Mouse (Mus musculus) neural tube, embryonic 15.5 days (tissue): ENCODE measurements around the gene Erf. TPM values are rescaled to one million over a fixed set of nuclear protein-coding genes. Genes with fewer than 3 reads are reported as not detected.
A peak's percentile ranks its signal among the peaks of the same experiment; 100 is the strongest.

ENCODE experiments used
- ATAC-seq: fragments of 200-750 bp; cut with Nextera tagmentation; 2 replicates; pipeline ENCODE4 v1.8.0; 2017; ENCODE audit warnings: mild to moderate bottlenecking, moderate TSS enrichment, moderate library complexity; ENCODE audit not compliant: low FRiP score
- H3K27ac ChIP-seq: fragments of 300-500 bp; sonication (generic); replicated peaks from 2 replicates; pipeline ENCODE4 v1.5.1; 2015; ENCODE audit warnings: mild to moderate bottlenecking, inconsistent platforms
- H3K27me3 ChIP-seq: fragments of 300-500 bp; sonication (generic); replicated peaks from 2 replicates; pipeline ENCODE4 v1.6.1; 2015; ENCODE audit warnings: inconsistent platforms
- H3K36me3 ChIP-seq: fragments of 300-500 bp; sonication (generic); 2 replicates; pipeline ENCODE4 v1.6.1; 2015; ENCODE audit warnings: inconsistent platforms
- H3K4me1 ChIP-seq: fragments of 300-500 bp; sonication (generic); 2 replicates; pipeline ENCODE4 v1.6.1; 2015; ENCODE audit warnings: inconsistent platforms
- H3K4me2 ChIP-seq: fragments of 300-500 bp; sonication (generic); 2 replicates; pipeline ENCODE4 v1.6.1; 2015; ENCODE audit warnings: inconsistent platforms, mild to moderate bottlenecking, moderate library complexity
- H3K4me3 ChIP-seq: fragments of 300-500 bp; sonication (generic); replicated peaks from 2 replicates; pipeline ENCODE4 v1.5.1; 2015; ENCODE audit warnings: mild to moderate bottlenecking, inconsistent platforms
- H3K9ac ChIP-seq: fragments of 300-500 bp; sonication (generic); replicated peaks from 2 replicates; pipeline ENCODE4 v1.6.1; 2015; ENCODE audit warnings: mild to moderate bottlenecking, inconsistent platforms
- H3K9me3 ChIP-seq: fragments of 300-500 bp; sonication (generic); replicated peaks from 2 replicates; pipeline ENCODE4 v1.6.1; 2016; ENCODE audit warnings: inconsistent platforms
- WGBS: fragments of 180-500 bp; shearing (Covaris S2); methylation state at CpG from one replicate; pipeline ENCODE4 v1.1.7; 2015; ENCODE audit warnings: mixed read lengths; 5-methylcytosine and 5-hydroxymethylcytosine counted together
- polyA plus RNA-seq: library from polyadenylated mRNA; unstranded; fragments of >200 nt; fragmentation: Nextera tagmentation; extraction: Ambion mirVana; gene quantifications from 2 replicates; pipeline ENCODE4 v1.2.1, GENCODE M21; 2015

The Erf gene
- polyA plus RNA-seq, 1 experiment from 2014 or later = 3.7 TPM

- Histone ChIP-seq H3K36me3 (peaks cover 3% of the 10 kb centered on the region; the same call in 1 of the 2 replicates), H3K27ac (peak overlapping the region; percentile 100), H3K4me1 (peaks cover 77% of the 10 kb centered on the region), H3K4me3 (peak overlapping the region; percentile 68), H3K27me3 (no peaks in the 10 kb centered on the region), H3K9ac (peak overlapping the region; percentile 77), H3K9me3 (no peaks in the 10 kb centered on the region), H3K4me2 (peak overlapping the region; percentile 78)
- under 1% methylated on average over 38 of the region's 49 CpGs for WGBS
- ATAC-seq = peak; percentile 56
Observed at GRCm38 (mm10) chr7:25279076-25279860, 28.7 kb upstream of the Erf start.

- peak; percentile 83 for ATAC-seq
- H3K9me3 ChIP-seq = no peaks in the 10 kb centered on the region
- H3K9ac ChIP-seq = peak overlapping the region; percentile 77
- peak overlapping the region; percentile 68 for H3K4me3 ChIP-seq
- H3K4me1 ChIP-seq = peaks cover 77% of the 10 kb centered on the region
- peak overlapping the region; percentile 100 for H3K27ac ChIP-seq
- under 1% methylated on average over 52 of the region's 60 CpGs for WGBS
- H3K27me3 ChIP-seq = no peaks in the 10 kb centered on the region
- H3K4me2 ChIP-seq = peak overlapping the region; percentile 78
- H3K36me3 ChIP-seq = peaks cover 5% of the 10 kb centered on the region
Observed at GRCm38 (mm10) chr7:25278341-25279075, 27.9 kb upstream of the Erf start.

DNA sequence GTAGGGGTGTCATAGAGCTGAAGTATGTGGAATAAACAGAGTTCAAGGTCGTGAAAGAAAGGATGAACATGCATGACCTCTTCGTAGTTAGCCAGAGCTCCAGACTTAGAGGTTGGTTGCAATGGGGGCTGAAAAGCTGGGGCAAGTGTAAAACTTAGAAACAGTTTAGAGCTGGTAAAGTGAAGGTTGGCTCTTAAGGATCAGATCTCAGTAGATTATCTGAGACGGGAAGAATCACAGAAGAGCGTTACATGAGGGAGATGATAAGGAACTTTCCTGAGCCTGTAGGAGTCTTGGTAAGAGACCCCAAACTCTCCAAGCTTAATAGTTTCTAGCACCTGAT, 27.4 kb upstream of the Erf start:
- ATAC-seq = no peak
- no peaks in the 10 kb centered on the region for H3K9me3 ChIP-seq
- WGBS = 14% methylated on average over 4 of the region's 4 CpGs
- H3K4me1 ChIP-seq = peaks cover 77% of the 10 kb centered on the region
- peak overlapping the region; percentile 68 for H3K4me3 ChIP-seq
- H3K4me2 ChIP-seq = peak overlapping the region; percentile 78
- H3K9ac ChIP-seq = peak overlapping the region; percentile 77
- no peaks in the 10 kb centered on the region for H3K27me3 ChIP-seq
- H3K36me3 ChIP-seq = peaks cover 11% of the 10 kb centered on the region
- H3K27ac ChIP-seq = peak overlapping the region; percentile 100

DNA sequence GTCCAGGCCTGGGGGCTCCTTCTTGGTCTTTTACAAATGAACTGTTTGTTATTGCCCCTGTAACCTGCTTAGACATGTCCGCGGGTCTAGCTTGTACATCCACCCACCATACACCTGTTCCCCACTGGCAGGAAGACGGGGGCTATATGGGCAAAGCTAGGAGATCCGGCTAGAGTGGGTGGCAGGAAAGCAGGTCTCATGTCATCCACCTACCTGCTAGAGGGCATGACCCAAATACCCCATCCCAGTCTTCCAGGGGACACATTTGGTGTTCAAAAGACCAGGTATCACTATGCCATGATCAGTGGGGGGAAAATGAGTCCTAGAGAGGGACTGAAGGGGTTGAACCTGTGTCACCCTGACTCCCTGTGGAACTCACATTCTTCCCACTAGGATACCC, 26.8 kb upstream of the Erf start:
- H3K9me3 ChIP-seq = no peaks in the 10 kb centered on the region
- 88% methylated on average over 4 of the region's 4 CpGs for WGBS
- ATAC-seq = no peak
- H3K4me3 ChIP-seq = peak overlapping the region; percentile 68; the same call in 1 of the 2 replicates
- peaks cover 16% of the 10 kb centered on the region for H3K36me3 ChIP-seq
- no peaks in the 10 kb centered on the region for H3K27me3 ChIP-seq
- peak overlapping the region; percentile 78 for H3K4me2 ChIP-seq
- H3K4me1 ChIP-seq = peaks cover 75% of the 10 kb centered on the region
- H3K27ac ChIP-seq = peak overlapping the region; percentile 100
- peak overlapping the region; percentile 77 for H3K9ac ChIP-seq

- ATAC-seq = no peak
- Histone ChIP-seq H3K27me3 (no peaks in the 10 kb centered on the region), H3K9me3 (no peaks in the 10 kb centered on the region), H3K4me3 (no peak overlapping the region), H3K4me1 (peaks cover 69% of the 10 kb centered on the region), H3K36me3 (peaks cover 29% of the 10 kb centered on the region), H3K4me2 (peak overlapping the region; percentile 6), H3K9ac (peak overlapping the region; percentile 23; the same call in 1 of the 2 replicates), H3K27ac (no peak overlapping the region)
- WGBS = 69% methylated on average over 9 of the region's 9 CpGs
Observed at GRCm38 (mm10) chr7:25275555-25276298, 25.2 kb upstream of the Erf start.

DNA sequence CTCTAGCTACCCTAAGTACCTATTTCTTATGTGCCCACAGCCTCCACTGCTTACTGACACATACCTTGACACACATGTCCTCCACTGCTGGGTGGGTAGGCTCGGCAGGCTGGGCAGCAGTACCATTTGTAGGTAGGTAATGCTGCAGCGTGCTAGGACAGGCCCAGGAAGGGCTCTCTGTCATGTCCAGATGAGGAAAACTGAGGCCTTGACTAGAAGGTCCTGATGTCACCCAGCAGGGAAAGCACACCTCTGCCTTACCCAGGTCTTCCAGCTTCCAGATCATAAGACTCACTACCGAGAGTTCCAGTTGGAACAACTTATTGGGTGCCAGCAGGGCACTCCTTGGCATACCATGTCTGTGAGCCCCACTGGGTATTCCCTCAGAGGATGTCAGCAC, 24.4 kb upstream of the Erf start:
- Histone ChIP-seq H3K4me3 (no peak overlapping the region), H3K4me1 (peaks cover 68% of the 10 kb centered on the region), H3K9ac (no peak overlapping the region; the same call in 1 of the 2 replicates), H3K4me2 (no peak overlapping the region), H3K36me3 (peaks cover 29% of the 10 kb centered on the region), H3K27ac (no peak overlapping the region), H3K9me3 (no peaks in the 10 kb centered on the region), H3K27me3 (no peaks in the 10 kb centered on the region)
- ATAC-seq = no peak
- 96% methylated on average over 3 of the region's 3 CpGs for WGBS

- Histone ChIP-seq H3K9ac (0 out of 2 replicates have a peak overlapping the region, but pooled peaks have one; percentile 14), H3K4me1 (peaks cover 68% of the 10 kb centered on the region), H3K9me3 (no peaks in the 10 kb centered on the region), H3K4me2 (no peak overlapping the region), H3K27ac (no peak overlapping the region), H3K36me3 (peaks cover 29% of the 10 kb centered on the region), H3K27me3 (no peaks in the 10 kb centered on the region), H3K4me3 (no peak overlapping the region)
- ATAC-seq = no peak
- 55% methylated on average over 5 of the region's 5 CpGs for WGBS
Observed at GRCm38 (mm10) chr7:25274571-25274970, 24.0 kb upstream of the Erf start.

DNA sequence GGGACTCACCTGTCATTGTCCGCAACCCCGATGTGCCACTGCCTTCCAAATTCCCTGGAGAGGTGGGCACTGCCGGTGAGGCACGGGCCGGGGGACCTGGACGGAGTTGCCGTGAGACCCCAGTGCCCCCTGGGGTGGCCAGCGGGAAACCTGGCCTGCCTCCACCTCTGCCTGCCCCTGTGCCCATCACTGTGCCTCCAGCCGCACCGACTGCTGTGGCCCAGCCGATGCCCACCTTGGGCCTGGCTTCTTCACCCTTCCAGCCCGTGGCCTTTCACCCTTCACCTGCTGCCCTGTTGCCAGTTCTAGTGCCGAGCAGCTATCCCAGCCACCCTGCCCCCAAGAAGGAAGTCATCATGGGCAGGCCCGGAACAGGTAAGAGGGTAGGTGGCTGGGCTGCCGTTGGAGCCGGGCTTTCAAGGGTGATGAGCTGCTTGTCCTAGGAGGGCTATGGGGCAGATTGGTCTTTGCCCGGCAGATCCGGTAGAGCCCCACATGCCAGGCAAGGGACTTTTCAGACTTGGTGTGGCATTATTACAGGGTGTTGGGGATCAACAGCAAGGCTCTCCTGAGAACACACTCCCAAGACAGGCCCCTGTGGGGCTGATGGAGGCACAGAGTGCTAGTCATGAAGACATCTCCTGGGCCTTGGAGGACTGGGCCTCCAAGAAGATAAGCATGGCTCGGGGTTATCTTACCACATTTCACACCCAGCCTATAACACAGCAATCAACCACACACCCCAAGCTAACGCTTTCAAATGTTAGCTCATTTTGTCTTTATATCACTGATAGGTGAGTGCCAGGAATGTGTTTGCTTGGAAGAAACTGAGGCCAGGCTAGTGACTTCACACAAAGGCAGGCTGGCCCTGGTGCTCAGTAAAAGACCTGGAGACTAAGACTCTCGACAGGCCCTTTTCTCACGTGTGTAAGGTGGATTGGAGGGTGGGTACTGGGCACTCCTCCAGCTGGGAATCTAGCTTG, 23.0 kb upstream of the Erf start:
- ATAC-seq = no peak
- H3K4me1 ChIP-seq = peaks cover 75% of the 10 kb centered on the region
- no peak overlapping the region for H3K4me3 ChIP-seq
- H3K4me2 ChIP-seq = no peak overlapping the region
- no peaks in the 10 kb centered on the region for H3K9me3 ChIP-seq
- no peak overlapping the region for H3K27ac ChIP-seq
- WGBS = 93% methylated on average over 22 of the region's 22 CpGs
- H3K36me3 ChIP-seq = peaks cover 29% of the 10 kb centered on the region
- 0 out of 2 replicates have a peak overlapping the region, but pooled peaks have one; percentile 14 for H3K9ac ChIP-seq
- H3K27me3 ChIP-seq = no peaks in the 10 kb centered on the region

GRCm38 (mm10) chr7:25272445-25273258, 22.1 kb upstream of the Erf start:
- Histone ChIP-seq H3K27me3 (no peaks in the 10 kb centered on the region), H3K4me1 (peaks cover 71% of the 10 kb centered on the region), H3K36me3 (peaks cover 29% of the 10 kb centered on the region), H3K9me3 (no peaks in the 10 kb centered on the region), H3K4me2 (no peak overlapping the region), H3K4me3 (no peak overlapping the region), H3K27ac (no peak overlapping the region), H3K9ac (no peak overlapping the region)
- 90% methylated on average over 38 of the region's 38 CpGs for WGBS
- ATAC-seq = no peak
